Mouse (Mus musculus) adrenal gland (tissue): ENCODE measurements at regions not wholly inside any gene's neighbourhood (a gene's known extent, or its start where the extent isn't known, plus 50 kb on each side); places are given as distances from the start of the nearest gene placed in this dataset.

Source experiments
- intact Hi-C: fragments of 180-260 bp; cut with DNase I; formaldehyde crosslinking; loops from one replicate; pipeline ENCODE4 v1.15.1; 2025

- intact Hi-C loops: no loop called here
Observed at GRCm38 (mm10) chr2:79546206-79546605, 88.9 kb upstream of the Itprid2 start.

DNA sequence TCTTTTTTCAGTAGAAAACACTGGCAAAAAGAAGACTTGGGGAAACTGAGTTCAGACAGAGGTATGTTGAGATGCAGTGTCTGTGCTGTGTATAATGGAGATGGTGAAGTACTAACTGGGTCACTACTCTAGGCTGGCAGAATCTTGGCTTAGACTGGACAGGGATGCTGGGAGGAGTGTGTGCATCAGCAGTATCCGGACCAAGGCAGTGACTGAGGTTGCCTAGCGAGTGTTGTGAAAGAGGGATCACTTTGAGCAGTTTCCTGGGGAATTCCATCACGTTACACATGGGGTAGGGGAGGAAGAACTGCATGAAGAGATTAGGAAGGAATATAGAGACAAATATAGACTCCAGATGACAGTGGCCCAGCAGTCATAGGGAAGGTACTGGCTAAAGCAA lies 87.9 kb upstream of the Itprid2 start:
- intact Hi-C loops: no loop called here

DNA sequence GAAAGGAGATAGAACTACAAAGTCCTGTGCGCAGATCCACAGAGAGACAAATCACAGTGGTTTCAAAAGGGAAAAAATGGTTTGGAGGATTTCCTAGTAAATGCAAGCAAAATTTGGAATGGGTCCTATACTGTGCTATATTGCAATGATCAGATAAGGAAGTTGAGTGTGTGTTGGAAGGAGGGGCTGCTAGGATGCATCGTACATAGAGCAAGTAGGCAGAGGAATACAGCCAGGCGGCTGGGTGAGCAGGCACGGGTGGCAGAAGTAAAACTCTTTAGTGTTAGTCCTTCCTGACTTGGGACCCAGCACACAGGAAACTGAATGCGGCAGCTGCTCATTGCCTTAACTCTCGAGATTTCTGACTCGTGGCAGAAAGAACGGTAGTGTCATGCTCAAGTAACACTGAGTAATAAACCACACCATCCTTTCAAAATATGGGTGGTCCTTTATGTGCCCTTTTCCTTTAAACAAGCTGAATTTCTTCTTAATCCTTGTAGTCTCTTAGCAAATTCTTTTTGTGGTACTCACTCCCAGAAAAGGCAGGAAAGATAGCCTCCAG lies 87.0 kb upstream of the Itprid2 start:
- intact Hi-C loops: no loop called here

- intact Hi-C loops: no loop called here
Observed at GRCm38 (mm10) chr2:79549781-79550180, 85.4 kb upstream of the Itprid2 start.

DNA sequence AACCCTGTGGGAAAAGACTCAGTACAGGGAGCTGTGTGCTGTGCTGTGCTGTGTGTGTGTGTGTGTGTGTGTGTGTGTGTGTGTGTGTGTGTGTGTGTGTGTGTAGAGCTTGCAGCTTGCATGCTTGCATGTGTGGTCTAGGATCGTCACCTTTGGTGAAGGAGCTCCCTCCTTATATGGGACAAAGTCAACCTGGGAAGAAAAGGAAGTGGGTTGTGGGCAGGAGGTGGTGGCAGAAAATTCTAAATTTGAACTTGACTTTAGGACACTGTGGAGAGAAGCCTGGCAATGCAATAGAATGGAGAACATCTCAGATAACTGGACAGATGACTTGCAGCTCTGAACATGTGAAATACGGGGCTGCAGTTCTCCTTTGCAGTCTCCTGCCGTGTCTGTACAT lies 84.7 kb upstream of the Itprid2 start:
- intact Hi-C loops: no loop called here

DNA sequence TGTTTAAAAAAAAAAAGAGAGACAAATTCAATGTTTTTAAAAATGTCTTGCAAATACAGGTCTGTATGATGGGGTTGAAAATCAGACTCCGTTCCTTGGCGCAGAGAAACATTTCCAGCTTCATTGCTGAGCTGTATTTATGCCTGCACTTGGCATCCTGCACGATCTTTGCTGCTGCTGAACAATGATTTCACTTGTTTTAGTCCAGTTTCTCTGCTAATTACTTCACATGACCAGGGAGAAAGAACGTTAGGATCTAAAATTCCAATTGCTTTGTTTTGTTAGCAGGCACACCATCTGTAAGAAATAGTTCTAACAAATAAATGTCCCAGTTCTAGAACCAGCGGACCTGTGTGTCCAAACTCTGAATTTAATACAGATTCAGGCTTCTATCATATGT lies 82.7 kb upstream of the Itprid2 start:
- intact Hi-C loops: no loop called here

DNA sequence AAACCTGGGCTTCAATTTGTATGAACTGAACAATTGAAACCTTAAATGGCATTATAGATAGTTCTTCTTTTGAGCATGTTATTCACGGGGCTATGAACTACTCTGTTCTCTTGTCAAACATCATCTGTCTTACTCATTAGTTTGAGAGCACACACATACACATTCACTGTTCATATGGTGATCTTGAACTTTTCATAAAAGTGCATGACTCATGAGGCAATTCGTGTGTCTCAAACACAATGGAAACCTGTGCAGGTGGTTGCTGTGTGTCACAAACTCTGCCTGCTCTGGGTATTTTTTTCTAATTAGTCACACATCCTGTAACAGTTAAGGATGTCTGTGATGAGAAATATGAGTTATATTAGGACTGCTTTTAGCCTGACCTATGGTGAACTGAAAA lies 79.8 kb upstream of the Itprid2 start:
- intact Hi-C loops: no loop called here

DNA sequence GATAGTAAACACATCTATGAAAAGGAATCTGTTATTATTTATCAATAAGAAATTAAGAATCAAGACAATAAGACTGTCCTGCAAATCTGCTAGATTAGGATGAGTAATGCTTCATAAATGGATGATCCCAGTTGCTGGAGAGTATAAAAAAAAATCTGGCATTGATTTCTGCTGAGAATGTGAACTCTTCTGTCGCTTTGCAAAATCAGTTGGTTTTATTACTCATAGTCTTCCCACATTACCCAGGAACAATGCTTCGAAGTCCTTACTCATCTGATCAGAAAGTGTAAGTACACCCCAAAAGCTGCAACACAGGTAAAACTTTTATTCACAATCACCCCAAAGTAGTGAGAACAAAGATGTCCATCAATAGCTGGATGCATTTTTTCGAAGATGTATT lies 77.8 kb upstream of the Itprid2 start:
- intact Hi-C loops: no loop called here

GRCm38 (mm10) chr2:79566280-79566933 lies 68.7 kb upstream of the Itprid2 start:
- intact Hi-C loops: no loop called here

DNA sequence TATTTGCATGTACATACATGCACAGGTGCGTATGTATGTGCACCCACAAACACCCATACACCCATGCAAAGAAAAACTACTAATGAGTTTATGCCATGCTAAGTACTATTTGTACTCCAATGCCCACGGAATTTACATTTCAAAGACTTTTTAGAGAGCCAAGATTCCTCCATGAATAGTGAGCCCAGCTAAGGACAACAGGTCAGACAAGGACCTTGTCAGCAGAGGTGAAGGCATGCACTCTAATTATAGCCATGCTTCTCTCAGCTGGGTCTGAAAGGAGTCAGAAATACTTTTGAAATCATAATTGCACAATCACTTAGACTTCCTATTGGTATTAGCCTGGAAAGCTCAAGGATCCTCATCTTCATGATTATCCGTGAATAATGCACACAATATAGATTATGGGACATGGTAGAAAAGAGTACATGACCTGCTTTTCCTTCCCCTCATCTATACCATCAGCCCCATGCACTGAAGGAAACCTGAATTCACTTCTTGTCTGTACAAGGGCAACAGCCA lies 67.7 kb upstream of the Itprid2 start:
- intact Hi-C loops: no loop called here

- intact Hi-C loops: no loop called here
Observed at GRCm38 (mm10) chr2:79569663-79570062, 65.5 kb upstream of the Itprid2 start.

DNA sequence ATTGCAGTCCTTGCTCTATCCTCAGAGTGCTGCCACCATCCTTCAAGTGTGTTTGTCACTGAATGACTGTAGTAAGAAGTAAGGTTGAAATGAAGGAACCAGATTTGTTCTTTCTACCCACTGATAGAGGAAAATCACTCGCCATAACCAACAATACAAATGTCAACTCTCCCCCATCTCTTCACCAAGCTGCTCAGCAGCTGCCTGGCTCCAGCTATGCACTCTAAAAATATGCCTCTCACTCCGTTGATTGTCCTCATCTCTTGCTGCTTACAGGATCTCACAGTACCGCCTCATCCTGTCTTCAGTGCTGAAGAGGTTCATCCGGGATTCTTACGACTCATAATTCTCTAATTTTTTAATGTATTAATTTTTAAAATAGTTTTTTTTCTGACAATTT lies 63.2 kb upstream of the Itprid2 start:
- intact Hi-C loops: no loop called here

GRCm38 (mm10) chr2:79575074-79575473 lies 60.1 kb upstream of the Itprid2 start:
- intact Hi-C loops: no loop called here

DNA sequence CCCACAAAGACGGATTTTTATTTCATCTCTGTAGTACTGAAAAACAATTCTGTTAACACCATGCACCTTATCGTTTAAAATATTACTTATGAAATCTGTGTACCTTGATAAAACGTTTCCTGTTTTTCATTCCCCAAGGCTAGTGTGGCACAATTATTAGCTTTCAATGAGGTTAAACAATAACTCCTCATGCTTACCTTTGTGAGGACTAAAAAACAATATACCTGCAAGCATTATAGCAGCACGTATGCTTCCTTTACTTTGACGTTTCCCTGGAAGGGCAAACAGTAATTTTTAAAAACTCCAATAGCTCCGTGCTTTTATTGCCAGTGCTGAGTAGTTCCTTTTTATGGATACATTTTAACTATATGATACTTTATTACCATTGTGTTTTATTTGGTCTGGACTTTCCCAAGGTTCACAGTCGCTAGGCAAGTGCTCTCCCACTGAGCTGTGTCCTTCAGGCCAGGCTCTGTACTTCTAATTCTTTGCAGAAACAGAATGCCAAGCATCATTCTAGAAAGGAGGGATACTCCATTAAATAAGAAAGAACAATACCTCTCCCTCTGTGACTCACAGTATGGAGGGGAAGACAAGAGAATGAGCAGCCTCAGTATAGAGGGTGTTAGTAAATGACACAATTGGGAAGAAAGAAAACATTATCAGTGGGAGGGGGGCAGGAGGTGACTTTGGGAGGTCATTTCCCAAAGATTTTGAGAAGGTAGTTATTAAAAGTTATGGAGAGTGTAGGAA lies 50.0 kb upstream of the Itprid2 start:
- intact Hi-C loops: no loop called here
